Mouse (Mus musculus) hindbrain, embryonic 13.5 days (tissue): Measurements from ENCODE around the gene Hs6st3. TPM values are rescaled to one million over a fixed set of nuclear protein-coding genes. Genes with fewer than 3 reads are reported as not detected.
A peak's percentile ranks its signal among the peaks of the same experiment; 100 is the strongest.

Source experiments
- ATAC-seq: fragments of 200-750 bp; cut with Nextera tagmentation; 2 replicates; pipeline ENCODE4 v1.8.0; 2017; ENCODE audit warnings: moderate TSS enrichment; ENCODE audit not compliant: low FRiP score
- H3K27ac ChIP-seq: fragments of 300-500 bp; sonication (generic); 2 replicates; pipeline ENCODE4 v1.5.1; 2015; ENCODE audit warnings: inconsistent platforms, mild to moderate bottlenecking, moderate library complexity
- H3K27me3 ChIP-seq: fragments of 300-500 bp; sonication (generic); 2 replicates; pipeline ENCODE4 v1.6.1; 2015; ENCODE audit warnings: mild to moderate bottlenecking, inconsistent platforms
- H3K36me3 ChIP-seq: fragments of 300-500 bp; sonication (generic); 2 replicates; pipeline ENCODE4 v1.6.1; 2015; ENCODE audit warnings: mild to moderate bottlenecking, inconsistent platforms
- H3K4me1 ChIP-seq: fragments of 300-500 bp; sonication (generic); replicated peaks from 2 replicates; pipeline ENCODE4 v1.6.1; 2015; ENCODE audit warnings: inconsistent platforms
- H3K4me2 ChIP-seq: fragments of 300-500 bp; sonication (generic); 2 replicates; pipeline ENCODE4 v1.6.1; 2015; ENCODE audit warnings: inconsistent platforms, mild to moderate bottlenecking, moderate library complexity
- H3K4me3 ChIP-seq: fragments of 300-500 bp; sonication (generic); 2 replicates; pipeline ENCODE4 v1.5.1; 2015; ENCODE audit warnings: mild to moderate bottlenecking, inconsistent platforms
- H3K9ac ChIP-seq: fragments of 300-500 bp; sonication (generic); 2 replicates; pipeline ENCODE4 v1.6.1; 2015; ENCODE audit warnings: mild to moderate bottlenecking, inconsistent platforms
- H3K9me3 ChIP-seq: fragments of 300-500 bp; sonication (generic); 2 replicates; pipeline ENCODE4 v1.6.1; 2016; ENCODE audit warnings: inconsistent platforms
- WGBS: fragments of 180-500 bp; shearing (Covaris S2); methylation state at CpG from one replicate; pipeline ENCODE4 v1.1.7; 2015; 5-methylcytosine and 5-hydroxymethylcytosine counted together
- polyA plus RNA-seq: library from polyadenylated mRNA; unstranded; fragments of >200 nt; fragmentation: Nextera tagmentation; extraction: Ambion mirVana; gene quantifications from 2 replicates; pipeline ENCODE4 v1.2.1, GENCODE M21; 2015

Gene Hs6st3
- polyA plus RNA-seq, 1 experiment from 2014 or later, result 1.9 TPM

DNA sequence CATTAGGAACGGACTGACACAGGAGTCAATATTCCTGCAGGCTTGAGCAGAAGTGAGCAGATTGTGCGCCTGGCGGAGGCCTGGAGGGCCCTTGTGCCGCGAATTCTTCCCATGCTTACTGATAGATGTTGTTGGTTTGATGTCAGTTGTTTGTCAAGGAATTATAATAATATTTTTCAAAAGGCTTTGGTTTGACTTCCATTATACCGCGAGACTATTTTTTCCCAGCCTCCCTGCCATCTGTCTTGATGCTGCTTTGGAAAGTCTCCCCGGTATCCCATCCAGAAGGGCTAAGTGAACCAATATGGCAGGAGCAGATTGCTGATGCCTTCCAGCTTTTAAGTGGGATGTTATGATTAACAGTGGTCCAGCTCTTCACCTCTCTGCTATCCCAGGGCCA is 651.3 kb downstream of the Hs6st3 start:
- no peaks in the 10 kb centered on the region for H3K27me3 ChIP-seq
- 93% methylated on average over 8 of the region's 8 CpGs for WGBS
- no peaks in the 10 kb centered on the region for H3K9me3 ChIP-seq

DNA sequence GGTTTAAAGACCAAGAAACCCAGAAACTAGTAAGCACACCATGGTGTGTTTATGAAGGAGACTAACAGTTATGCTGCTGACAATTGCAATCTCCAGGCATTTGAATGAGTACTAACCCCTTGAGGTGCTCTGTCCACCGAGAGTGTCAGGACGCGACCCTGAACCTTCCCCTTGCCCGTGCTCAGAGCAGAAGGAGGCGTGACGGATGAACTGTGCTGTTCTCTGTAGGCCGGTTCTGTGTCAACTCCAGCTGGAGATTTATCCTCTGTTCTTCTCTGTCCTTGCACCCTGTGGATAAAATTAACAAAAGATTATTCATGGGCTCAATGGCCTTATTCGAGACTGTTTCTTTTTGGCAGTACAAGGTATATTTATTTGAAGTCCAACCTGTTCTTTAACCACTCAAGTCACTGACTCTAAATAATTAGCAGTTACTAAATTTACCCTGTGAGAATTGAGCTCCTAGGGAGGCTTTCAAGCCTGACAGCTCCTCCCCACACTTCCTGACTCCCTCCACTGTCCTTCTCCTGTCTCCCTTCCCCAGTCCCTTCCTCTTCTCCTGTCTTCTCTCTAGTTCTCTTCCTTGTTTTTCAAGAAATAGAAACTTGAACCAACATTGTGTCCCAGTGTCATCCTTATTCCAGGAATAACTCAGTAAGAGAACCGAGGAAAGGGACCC is 659.2 kb downstream of the Hs6st3 start:
- Histone ChIP-seq H3K27me3 (no peaks in the 10 kb centered on the region), H3K9ac (no peak overlapping the region), H3K36me3 (no peaks in the 10 kb centered on the region), H3K4me1 (peaks cover 5% of the 10 kb centered on the region; the same call in 1 of the 2 replicates), H3K27ac (no peak overlapping the region), H3K4me3 (no peak overlapping the region), H3K4me2 (no peak overlapping the region), H3K9me3 (no peaks in the 10 kb centered on the region)
- no peak for ATAC-seq
- WGBS, result 33% methylated on average over 9 of the region's 9 CpGs

More for the DNA sequence above, 651.3 kb downstream of the Hs6st3 start:
- H3K27ac ChIP-seq, result no peak overlapping the region
- no peaks in the 10 kb centered on the region for H3K36me3 ChIP-seq
- H3K4me1 ChIP-seq, result no peaks in the 10 kb centered on the region
- H3K4me2 ChIP-seq, result no peak overlapping the region
- no peak overlapping the region for H3K9ac ChIP-seq
- no peak overlapping the region for H3K4me3 ChIP-seq
- no peak for ATAC-seq

DNA sequence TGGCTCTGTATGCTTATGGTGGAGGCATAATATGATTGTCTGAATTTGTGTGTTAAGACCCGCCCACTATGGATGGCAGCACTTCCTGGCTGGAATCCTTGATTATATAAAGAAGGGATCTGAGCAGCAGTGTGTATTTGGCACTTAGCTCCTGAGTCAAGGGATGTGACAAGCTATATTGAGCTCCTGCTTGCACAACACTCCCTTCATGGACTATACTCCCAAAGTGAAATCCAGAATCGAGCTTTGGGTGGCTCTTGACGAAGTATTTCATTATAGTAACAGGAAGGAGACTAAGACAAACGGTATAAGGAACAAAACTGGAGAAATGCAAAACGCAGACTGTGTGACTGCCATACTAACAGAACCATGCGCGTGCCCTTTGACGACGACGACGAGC is 660.4 kb downstream of the Hs6st3 start:
- ATAC-seq, result no peak

DNA sequence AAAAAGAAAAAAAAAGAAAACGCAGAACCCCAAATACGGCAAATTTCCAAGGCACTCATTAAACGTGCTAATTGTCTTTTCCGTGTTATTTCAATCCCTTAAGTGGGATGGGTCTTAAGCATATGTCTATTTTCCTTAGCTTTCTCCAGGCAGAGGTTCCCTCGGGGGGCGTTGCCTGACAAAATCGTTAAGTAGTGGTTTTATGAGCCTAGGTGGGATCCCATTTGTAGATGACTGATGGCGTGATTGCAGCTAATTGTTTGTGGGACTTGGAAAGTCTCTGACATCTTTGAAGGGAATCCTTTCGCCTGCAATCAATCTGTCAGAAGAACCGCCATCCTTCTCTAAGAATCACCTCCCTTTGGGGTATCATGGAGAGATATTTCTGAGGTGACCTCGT is 662.7 kb downstream of the Hs6st3 start:
- WGBS, result 77% methylated on average over 11 of the region's 11 CpGs
- Histone ChIP-seq H3K27ac (no peak overlapping the region), H3K4me3 (no peak overlapping the region), H3K9ac (no peak overlapping the region), H3K27me3 (no peaks in the 10 kb centered on the region), H3K4me2 (no peak overlapping the region), H3K9me3 (no peaks in the 10 kb centered on the region), H3K4me1 (peaks cover 5% of the 10 kb centered on the region; the same call in 1 of the 2 replicates), H3K36me3 (no peaks in the 10 kb centered on the region)
- no peak for ATAC-seq

More for the DNA sequence above, 660.4 kb downstream of the Hs6st3 start:
- no peaks in the 10 kb centered on the region for H3K36me3 ChIP-seq
- no peak overlapping the region for H3K27ac ChIP-seq
- H3K27me3 ChIP-seq, result no peaks in the 10 kb centered on the region
- no peak overlapping the region for H3K4me3 ChIP-seq
- WGBS, result 92% methylated on average over 11 of the region's 11 CpGs
- no peaks in the 10 kb centered on the region for H3K9me3 ChIP-seq
- H3K4me2 ChIP-seq, result no peak overlapping the region
- H3K4me1 ChIP-seq, result peaks cover 5% of the 10 kb centered on the region; the same call in 1 of the 2 replicates
- no peak overlapping the region for H3K9ac ChIP-seq

DNA sequence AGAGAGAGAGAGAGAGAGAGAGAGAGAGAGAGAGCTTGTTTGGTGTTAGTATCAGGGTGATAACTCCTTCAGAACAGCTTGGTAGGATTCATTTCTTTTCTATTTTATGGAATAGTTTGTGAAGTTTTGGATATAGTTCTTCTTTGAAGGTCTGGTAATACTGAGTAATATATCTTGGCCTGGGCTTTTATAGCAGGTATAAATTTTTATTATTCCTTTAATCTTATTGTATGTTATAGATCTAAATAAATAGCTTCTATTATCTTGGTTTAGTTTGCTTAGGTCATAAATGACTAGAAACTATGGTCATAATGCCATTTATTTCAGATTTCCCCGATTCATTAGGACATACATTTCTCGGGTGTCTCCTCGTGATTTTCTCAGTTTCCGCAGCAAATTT is 675.8 kb downstream of the Hs6st3 start:
- no peaks in the 10 kb centered on the region for H3K36me3 ChIP-seq
- no peaks in the 10 kb centered on the region for H3K9me3 ChIP-seq
- no peak overlapping the region for H3K4me2 ChIP-seq
- no peak overlapping the region for H3K4me3 ChIP-seq
- no peak overlapping the region for H3K27ac ChIP-seq
- WGBS, result 91% methylated on average over 4 of the region's 4 CpGs
- no peak overlapping the region for H3K9ac ChIP-seq
- H3K27me3 ChIP-seq, result 0 out of 2 replicates have a peak, but pooled peaks cover 4% of the 10 kb centered on the region
- 0 out of 2 replicates have a peak, but pooled peaks cover 4% of the 10 kb centered on the region for H3K4me1 ChIP-seq
- ATAC-seq, result no peak

DNA sequence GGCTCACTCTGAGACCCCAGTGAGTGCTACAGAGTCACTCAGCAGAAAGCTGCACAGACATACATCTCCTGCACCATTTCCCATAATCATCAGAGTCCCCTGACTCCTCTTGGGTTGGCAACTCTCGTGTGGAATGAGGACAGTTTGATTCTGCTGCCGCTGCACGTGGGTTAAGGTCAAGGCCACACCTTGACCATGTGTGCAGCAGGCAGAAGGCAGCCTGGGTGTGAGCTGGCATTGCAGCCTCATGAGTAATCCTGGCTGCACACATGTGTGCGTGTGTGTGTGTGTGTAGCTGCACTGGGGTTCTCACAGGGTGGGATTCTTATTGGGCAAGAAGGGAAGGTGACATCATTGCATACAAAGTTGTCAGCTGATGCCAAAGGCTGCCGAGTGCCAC is 677.5 kb downstream of the Hs6st3 start:
- Histone ChIP-seq H3K27ac (no peak overlapping the region), H3K4me1 (0 out of 2 replicates have a peak, but pooled peaks cover 7% of the 10 kb centered on the region), H3K27me3 (0 out of 2 replicates have a peak, but pooled peaks cover 4% of the 10 kb centered on the region), H3K4me2 (no peak overlapping the region), H3K36me3 (no peaks in the 10 kb centered on the region), H3K4me3 (no peak overlapping the region), H3K9ac (no peak overlapping the region), H3K9me3 (no peaks in the 10 kb centered on the region)
- WGBS, result 78% methylated on average over 5 of the region's 5 CpGs
- ATAC-seq, result no peak

DNA sequence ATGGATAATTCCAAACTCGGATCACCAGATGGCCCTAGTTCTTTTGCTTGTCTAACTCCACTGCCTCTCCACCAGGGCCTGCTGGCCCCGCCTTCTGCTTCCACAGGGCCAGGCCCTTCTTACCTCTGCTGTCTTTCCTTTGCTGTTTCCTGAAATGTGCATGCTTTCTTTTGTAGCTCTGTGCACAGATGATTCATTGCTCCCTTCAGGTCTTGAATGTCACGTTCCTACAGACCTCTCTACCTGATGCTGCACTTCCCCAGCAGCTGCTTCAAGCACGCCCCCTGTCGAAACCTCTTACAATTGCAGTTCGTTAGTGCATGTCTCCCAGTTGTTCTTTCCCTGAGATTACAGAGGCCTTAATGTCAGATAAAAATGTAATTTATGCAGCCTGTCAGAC is 682.4 kb downstream of the Hs6st3 start:
- Histone ChIP-seq H3K36me3 (no peaks in the 10 kb centered on the region), H3K4me1 (0 out of 2 replicates have a peak, but pooled peaks cover 7% of the 10 kb centered on the region), H3K27ac (no peak overlapping the region), H3K9ac (no peak overlapping the region), H3K9me3 (no peaks in the 10 kb centered on the region), H3K4me2 (no peak overlapping the region), H3K4me3 (no peak overlapping the region), H3K27me3 (peaks cover 7% of the 10 kb centered on the region; the same call in 1 of the 2 replicates)
- no peak for ATAC-seq
- WGBS, result 51% methylated on average over 6 of the region's 6 CpGs

DNA sequence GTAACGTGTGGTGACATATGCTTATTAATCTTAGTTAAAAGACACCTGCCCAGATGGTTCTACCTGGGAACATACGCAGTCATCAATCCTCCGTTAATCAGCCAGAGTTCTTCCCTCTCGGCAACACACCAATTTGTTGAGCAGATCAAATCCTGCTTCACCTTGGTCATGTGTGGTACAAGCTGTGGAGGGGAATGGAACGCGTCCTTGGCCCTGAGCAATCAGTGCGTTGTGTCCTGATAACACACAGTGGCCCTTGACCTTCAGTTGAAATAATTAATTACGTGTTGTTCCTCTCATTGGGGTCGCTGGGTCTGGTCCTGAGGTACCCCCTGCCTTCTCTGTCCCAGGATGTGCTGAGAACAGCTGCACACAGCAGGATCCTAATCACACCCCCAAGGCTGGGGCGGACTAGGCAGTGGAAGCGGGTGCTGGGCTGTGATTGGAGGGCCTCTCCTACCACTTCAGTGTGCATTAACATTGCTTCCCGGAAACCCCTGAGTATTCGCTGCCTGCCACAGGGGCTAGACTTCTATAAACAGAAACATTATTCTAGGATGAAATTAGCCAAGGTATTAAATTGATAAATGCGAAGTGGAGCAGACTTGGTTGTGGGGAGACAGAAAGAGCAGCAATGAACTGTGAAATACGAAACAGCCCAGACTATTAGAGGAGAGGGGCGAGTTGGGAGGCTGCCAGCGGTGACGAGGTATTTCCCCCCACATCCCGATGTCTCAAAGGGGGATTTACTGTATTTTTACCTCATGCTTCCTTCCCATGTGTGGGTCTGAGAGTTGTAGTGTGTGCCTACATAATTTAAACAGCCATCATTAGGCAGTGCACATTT is 693.2 kb downstream of the Hs6st3 start:
- Histone ChIP-seq H3K9me3 (no peaks in the 10 kb centered on the region), H3K9ac (peak overlapping the region; percentile 21; the same call in 1 of the 2 replicates), H3K36me3 (no peaks in the 10 kb centered on the region), H3K4me2 (peak overlapping the region; percentile 38), H3K27ac (peak overlapping the region; percentile 78), H3K4me3 (no peak overlapping the region; the same call in 1 of the 2 replicates), H3K27me3 (no peaks in the 10 kb centered on the region), H3K4me1 (peaks cover 34% of the 10 kb centered on the region)
- 32% methylated on average over 19 of the region's 19 CpGs for WGBS
- ATAC-seq, result peak; percentile 88

- WGBS, result 51% methylated on average over 7 of the region's 7 CpGs
- H3K4me3 ChIP-seq, result no peak overlapping the region
- peak overlapping the region; percentile 78 for H3K27ac ChIP-seq
- 0 out of 2 replicates have a peak overlapping the region, but pooled peaks have one; percentile 21 for H3K9ac ChIP-seq
- ATAC-seq, result no peak
- no peaks in the 10 kb centered on the region for H3K9me3 ChIP-seq
- H3K4me2 ChIP-seq, result peak overlapping the region; percentile 38
- H3K27me3 ChIP-seq, result no peaks in the 10 kb centered on the region
- no peaks in the 10 kb centered on the region for H3K36me3 ChIP-seq
- H3K4me1 ChIP-seq, result peaks cover 34% of the 10 kb centered on the region
These were observed 693.8 kb downstream of the Hs6st3 start for GRCm38 (mm10) chr14:119832012-119832325.

GRCm38 (mm10) chr14:119832940-119833339 is 694.8 kb downstream of the Hs6st3 start:
- Histone ChIP-seq H3K27ac (peak overlapping the region; percentile 63), H3K27me3 (no peaks in the 10 kb centered on the region), H3K4me2 (no peak overlapping the region), H3K4me3 (no peak overlapping the region), H3K9me3 (no peaks in the 10 kb centered on the region), H3K9ac (no peak overlapping the region), H3K4me1 (peaks cover 34% of the 10 kb centered on the region), H3K36me3 (no peaks in the 10 kb centered on the region)
- ATAC-seq, result peak; percentile 40; the same call in 1 of the 2 replicates
- 42% methylated on average over 9 of the region's 9 CpGs for WGBS

DNA sequence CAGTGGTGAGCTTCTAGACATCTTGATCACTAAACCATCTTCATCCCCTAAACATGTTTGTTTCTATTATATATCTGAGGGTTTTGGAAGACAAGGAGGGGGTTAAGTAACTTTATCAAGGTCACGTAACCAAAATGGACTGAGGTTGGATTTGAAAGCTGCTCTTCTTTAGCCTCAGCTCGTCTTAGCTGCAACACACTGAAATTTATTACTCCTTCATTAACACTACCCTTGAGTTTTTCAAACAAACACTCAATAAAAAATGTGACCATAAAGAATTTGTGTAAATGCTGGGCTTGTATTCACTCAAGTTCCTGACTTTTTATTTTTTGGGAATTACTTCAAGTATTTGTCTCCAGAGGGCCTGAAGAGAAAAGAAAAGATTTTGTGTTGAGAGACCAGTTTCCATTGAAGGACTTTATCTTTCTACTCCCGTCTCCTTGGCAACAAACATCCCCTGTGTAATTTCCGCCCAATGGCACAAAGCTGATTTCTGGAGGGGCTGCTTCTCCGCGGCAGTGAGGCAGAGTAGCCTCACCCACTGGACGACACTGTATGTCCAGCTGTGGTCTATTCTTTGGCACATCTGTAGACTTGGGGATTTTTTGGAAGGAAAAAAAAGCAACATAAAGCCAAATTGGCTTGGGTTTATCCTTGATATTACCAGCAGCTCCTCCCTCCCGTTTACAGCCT is 696.0 kb downstream of the Hs6st3 start:
- H3K27ac ChIP-seq, result no peak overlapping the region

DNA sequence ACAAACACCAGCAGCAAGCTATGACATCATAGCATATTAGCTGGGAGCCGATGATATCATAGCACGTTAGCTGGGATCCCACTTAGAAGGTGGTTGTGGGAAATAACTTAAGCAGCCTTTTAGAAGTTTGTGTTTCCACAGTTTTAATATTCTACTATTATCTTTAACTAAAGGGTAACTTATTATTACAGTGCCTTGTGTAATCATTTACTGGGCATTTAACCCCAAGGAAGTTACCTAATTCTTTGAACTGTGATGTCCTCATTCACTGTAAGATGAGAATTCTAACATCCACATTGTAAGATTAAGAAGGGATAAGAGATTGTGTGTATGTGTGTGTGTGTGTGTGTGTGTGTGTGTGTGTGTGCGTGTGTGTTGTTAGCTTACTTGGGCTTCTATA is 697.9 kb downstream of the Hs6st3 start:
- H3K4me3 ChIP-seq, result no peak overlapping the region
- H3K27me3 ChIP-seq, result no peaks in the 10 kb centered on the region
- H3K9me3 ChIP-seq, result no peaks in the 10 kb centered on the region
- H3K27ac ChIP-seq, result no peak overlapping the region
- H3K36me3 ChIP-seq, result no peaks in the 10 kb centered on the region
- H3K4me1 ChIP-seq, result peaks cover 51% of the 10 kb centered on the region
- H3K9ac ChIP-seq, result no peak overlapping the region
- no peak for ATAC-seq
- 92% methylated on average over 3 of the region's 3 CpGs for WGBS
- no peak overlapping the region for H3K4me2 ChIP-seq

More for the DNA sequence above, 696.0 kb downstream of the Hs6st3 start:
- 39% methylated on average over 8 of the region's 8 CpGs for WGBS
- Histone ChIP-seq H3K4me3 (no peak overlapping the region), H3K27me3 (no peaks in the 10 kb centered on the region), H3K4me2 (no peak overlapping the region), H3K4me1 (peaks cover 41% of the 10 kb centered on the region), H3K36me3 (no peaks in the 10 kb centered on the region), H3K9me3 (no peaks in the 10 kb centered on the region), H3K9ac (no peak overlapping the region)
- no peak for ATAC-seq
